Mouse (Mus musculus): ENCODE results near the gene Coa7.
"Not testable (repeated sequence)": the region's sequence is repeated elsewhere in the genome, so short reads cannot be mapped to it uniquely, and the experiment has no call there.

Gene Coa7

GRCm38 (mm10) chr4:108339277-108339690 is 11.3 kb downstream of the Coa7 start:
- in situ Hi-C loops (cut with MboI; ENCODE audit: low sequenced_read_pairs): no loop called here

GRCm38 (mm10) chr4:108344631-108345083 is 16.7 kb downstream of the Coa7 start:
- in situ Hi-C loops (cut with MboI; ENCODE audit: low sequenced_read_pairs): no loop called here

- in situ Hi-C loops (cut with MboI; ENCODE audit: low sequenced_read_pairs): no loop called here
Observed at GRCm38 (mm10) chr4:108345826-108346225, 17.9 kb downstream of the Coa7 start.

GRCm38 (mm10) chr4:108347111-108347510 is 19.2 kb downstream of the Coa7 start:
- in situ Hi-C loops (cut with MboI; ENCODE audit: low sequenced_read_pairs): no loop called here

- in situ Hi-C loops (cut with MboI; ENCODE audit: low sequenced_read_pairs): no loop called here
Observed at GRCm38 (mm10) chr4:108348256-108348875, 20.4 kb downstream of the Coa7 start.

GRCm38 (mm10) chr4:108349064-108349463 is 21.1 kb downstream of the Coa7 start:
- in situ Hi-C loops (cut with MboI; ENCODE audit: low sequenced_read_pairs): no loop called here

GRCm38 (mm10) chr4:108349836-108350547 is 22.1 kb downstream of the Coa7 start:
- in situ Hi-C loops (cut with MboI; ENCODE audit: low sequenced_read_pairs): no loop called here

- in situ Hi-C loops (cut with MboI; ENCODE audit: low sequenced_read_pairs): no loop called here
Observed at GRCm38 (mm10) chr4:108350819-108351218, 22.9 kb downstream of the Coa7 start.

- in situ Hi-C loops (cut with MboI; ENCODE audit: low sequenced_read_pairs): not testable (repeated sequence)
Observed at GRCm38 (mm10) chr4:108353591-108353990, 25.7 kb downstream of the Coa7 start.

GRCm38 (mm10) chr4:108357458-108357857 is 29.5 kb downstream of the Coa7 start:
- in situ Hi-C loops (cut with MboI; ENCODE audit: low sequenced_read_pairs): no loop called here

GRCm38 (mm10) chr4:108358498-108358897 is 30.6 kb downstream of the Coa7 start:
- in situ Hi-C loops (cut with MboI; ENCODE audit: low sequenced_read_pairs): no loop called here

- in situ Hi-C loops (cut with MboI; ENCODE audit: low sequenced_read_pairs): no loop called here
Observed at GRCm38 (mm10) chr4:108360136-108361055, 32.5 kb downstream of the Coa7 start.

GRCm38 (mm10) chr4:108362321-108363261 is 34.7 kb downstream of the Coa7 start:
- in situ Hi-C loops (cut with MboI; ENCODE audit: low sequenced_read_pairs): no loop called here

- in situ Hi-C loops (cut with MboI; ENCODE audit: low sequenced_read_pairs): no loop called here
Observed at GRCm38 (mm10) chr4:108363355-108364110, 35.6 kb downstream of the Coa7 start.

- in situ Hi-C loops (cut with MboI; ENCODE audit: low sequenced_read_pairs): no loop called here
Observed at GRCm38 (mm10) chr4:108364111-108364476, 36.2 kb downstream of the Coa7 start.

GRCm38 (mm10) chr4:108369254-108369653 is 41.3 kb downstream of the Coa7 start:
- in situ Hi-C loops (cut with MboI; ENCODE audit: low sequenced_read_pairs): no loop called here

- in situ Hi-C loops (cut with MboI; ENCODE audit: low sequenced_read_pairs): no loop called here
Observed at GRCm38 (mm10) chr4:108370409-108370808, 42.5 kb downstream of the Coa7 start.

- in situ Hi-C loops (cut with MboI; ENCODE audit: low sequenced_read_pairs): no loop called here
Observed at GRCm38 (mm10) chr4:108371421-108371820, 43.5 kb downstream of the Coa7 start.

- in situ Hi-C loops (cut with MboI; ENCODE audit: low sequenced_read_pairs): no loop called here
Observed at GRCm38 (mm10) chr4:108372166-108372565, 44.2 kb downstream of the Coa7 start.

- in situ Hi-C loops (cut with MboI; ENCODE audit: low sequenced_read_pairs): no loop called here
Observed at GRCm38 (mm10) chr4:108379476-108379875, 51.5 kb downstream of the Coa7 start.

Data from CH12F3 (cell line).